Mouse (Mus musculus) 3T3-L1 (cell line): ENCODE data around the gene Cpvl.

Source experiments
- DNase-seq: peaks from one replicate; pipeline ENCODE4 v3.0.0-alpha.2; 2015; ENCODE audit warnings: low read depth, low spot score

Cpvl gene

DNA sequence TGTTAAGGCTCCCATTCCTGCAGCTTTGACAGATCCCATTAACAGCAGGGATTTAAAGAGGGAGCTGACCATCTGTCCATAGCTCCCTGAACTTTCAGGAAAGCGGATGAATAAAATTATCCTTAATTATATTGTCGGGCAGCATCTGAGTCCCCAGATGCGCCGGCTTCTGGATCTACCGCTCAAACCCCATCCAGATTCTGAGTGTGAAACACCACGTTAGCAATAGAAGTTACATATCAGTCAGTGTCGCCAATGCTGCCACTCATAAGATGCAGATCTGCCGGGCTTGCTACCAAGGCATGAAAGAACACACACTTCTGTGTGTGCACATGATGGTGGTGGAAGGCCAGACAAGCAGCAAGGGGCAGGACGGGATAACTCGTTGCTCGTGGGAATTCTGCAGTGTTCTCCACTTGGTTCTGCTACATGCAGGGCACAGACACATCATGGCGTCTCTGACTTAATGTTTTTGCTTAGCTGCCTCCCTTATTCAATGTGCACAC is 6.2 kb downstream of the Cpvl start:
- DNase-seq, result no peak

DNA sequence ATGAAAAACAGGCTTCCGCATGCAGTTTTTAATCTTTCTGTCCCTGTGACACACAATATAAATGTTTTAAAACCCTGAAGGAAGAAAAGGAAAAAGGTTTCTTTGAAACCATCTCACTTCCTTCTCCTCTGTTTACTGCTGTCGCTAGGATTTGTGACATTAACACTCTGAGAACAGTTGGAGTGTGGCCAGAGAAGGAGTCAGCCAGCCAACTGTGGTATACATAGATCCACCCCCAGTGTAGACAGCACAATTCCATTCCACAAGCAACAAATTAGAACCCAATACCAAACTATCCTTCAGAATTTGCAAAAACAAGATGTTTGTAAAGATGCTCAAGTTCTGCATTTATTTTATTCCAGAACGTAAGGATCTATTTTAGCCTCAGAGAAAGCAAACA is 6.7 kb downstream of the Cpvl start:
- no peak for DNase-seq

DNA sequence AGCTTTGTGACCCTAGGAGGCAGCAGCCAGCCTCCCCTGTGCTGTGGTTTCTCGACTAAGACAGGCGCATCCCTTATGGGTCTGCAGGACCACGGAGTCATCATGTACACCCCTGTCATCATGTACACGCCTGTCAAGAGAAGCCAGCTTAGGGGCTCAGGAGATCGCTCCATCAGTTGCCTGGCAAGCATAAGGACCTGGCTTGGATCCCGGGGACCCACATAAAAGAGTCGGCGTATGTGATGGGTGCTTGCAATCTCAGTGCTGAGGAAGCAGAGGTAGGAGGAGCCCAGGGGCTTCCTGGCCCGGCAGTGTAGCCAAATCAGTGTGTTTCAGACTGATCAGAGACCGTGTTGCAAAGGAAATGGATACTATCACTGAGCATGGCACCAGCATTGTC is 9.4 kb downstream of the Cpvl start:
- DNase-seq, result no peak

DNA sequence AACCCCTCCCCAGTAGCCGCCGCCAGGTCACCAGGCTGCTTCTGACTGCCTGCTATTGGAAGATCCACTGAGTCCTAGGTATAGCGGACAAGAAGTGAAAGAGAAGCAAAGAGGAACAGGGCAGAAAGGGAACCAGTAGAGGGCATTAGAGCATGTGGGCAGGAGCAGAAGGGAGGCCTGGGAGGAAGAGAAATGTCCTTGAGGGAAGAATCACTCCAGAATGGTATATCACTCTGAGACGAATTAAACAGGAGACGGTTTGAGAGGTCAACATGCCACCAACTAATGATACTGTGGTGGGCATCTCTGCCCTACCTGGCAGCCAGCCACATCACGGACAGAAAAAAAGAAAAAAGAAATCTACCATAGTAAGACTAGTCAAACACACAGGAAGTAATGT is 9.9 kb downstream of the Cpvl start:
- DNase-seq, result no peak

DNA sequence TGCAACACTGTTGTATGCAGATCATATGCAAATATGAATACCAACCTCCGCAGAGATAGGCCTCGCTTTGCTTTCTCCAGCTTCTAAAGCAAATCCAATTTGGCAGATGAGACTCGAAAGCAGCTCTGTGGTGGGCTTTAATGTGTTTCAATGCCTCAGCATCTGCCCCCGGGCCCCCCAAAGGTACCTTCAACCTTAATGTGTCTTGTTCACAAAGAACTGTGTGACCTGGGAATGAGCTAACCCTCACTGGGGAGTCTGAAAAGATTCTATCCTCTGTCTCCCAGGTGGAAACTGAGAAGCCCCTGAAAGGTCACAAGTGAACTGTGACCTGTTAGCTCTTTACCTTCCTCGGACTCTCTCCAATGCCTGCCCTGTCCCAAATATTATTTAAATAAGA is 11.9 kb downstream of the Cpvl start:
- DNase-seq, result no peak

DNA sequence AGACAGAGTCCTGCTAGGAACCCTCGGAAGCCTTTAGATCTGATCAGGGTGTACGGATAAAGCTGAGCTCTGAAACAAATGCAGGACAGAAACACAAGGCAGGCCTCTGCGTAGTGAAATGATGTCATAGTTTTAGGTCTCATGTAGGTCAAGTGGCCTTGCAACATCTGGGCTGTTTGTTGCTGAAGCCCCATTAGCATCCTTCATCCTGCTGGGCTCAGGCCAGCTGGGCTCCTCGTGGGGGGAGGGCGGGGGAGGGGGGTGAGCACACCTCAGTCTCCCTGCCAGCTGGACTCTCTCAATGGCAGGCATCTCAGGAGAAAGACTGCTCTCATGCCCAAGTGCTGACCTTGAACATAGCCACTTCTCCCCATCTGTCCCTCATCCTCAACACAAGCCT is 12.6 kb downstream of the Cpvl start:
- DNase-seq, result no peak

DNA sequence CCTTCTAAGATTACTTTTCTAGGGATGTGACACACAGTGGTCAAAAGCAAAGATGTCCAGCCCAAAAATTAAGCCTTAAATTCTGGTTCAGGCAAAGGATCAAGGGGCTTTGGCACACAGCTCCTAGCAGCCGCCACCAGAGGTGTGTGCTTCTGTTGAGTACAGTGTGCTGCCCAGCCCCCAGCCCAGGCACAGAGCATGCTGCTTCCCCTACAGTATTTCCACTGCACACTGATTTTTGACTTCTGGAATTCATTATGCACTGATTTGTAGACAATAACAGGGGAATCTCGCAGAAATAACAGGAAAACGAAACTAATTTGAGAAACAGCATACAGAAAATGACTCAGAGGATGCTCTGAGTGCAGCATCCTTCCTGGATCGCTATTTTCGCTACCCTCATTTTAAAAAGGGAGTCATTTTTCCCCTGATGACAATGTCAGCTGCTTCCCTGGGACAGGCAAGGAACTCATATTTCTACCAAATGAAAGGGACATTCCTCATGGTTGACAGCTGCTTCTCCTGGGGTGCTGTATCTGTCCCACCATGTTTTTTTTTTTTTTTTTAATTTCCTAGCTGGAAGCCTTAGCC is 14.5 kb downstream of the Cpvl start:
- peak; percentile 15 for DNase-seq

DNA sequence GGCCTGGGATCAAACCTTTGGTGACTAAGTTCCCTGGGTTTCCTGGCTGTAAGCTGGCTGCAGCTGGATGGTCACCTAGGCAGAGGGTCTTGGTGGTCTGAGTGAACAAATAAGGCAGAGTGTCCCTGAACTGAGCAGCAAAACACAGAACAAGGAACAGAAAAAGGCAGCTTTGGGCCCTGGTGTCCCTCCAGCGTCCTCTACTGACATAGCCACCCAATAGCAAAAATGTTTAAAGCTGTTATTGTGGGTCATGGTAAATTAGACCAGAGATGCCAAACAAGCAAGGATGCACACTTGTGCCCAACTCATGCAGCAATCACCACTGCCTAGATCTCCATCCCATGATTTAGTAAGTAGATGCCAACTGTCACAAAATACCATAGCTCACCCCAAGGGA is 16.5 kb downstream of the Cpvl start:
- DNase-seq, result no peak

DNA sequence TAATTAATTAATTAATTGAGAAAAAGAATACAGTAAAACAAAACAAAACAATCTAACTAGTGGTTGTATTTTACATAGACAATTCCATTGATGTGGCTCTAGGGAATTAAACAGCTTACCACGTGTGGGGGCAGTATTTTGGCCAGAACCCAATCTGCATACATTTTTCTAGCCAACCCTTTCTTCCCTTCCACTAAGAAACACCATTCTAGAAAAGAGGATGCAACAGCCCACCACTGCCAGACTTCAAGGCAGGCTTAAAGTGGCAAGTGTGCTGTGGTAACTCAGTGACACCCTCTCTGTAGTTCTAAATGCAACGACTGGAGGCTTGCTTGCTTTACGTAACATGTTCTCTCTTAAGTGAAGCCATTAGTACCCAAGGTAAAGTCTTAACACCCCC is 18.6 kb downstream of the Cpvl start:
- DNase-seq, result no peak

DNA sequence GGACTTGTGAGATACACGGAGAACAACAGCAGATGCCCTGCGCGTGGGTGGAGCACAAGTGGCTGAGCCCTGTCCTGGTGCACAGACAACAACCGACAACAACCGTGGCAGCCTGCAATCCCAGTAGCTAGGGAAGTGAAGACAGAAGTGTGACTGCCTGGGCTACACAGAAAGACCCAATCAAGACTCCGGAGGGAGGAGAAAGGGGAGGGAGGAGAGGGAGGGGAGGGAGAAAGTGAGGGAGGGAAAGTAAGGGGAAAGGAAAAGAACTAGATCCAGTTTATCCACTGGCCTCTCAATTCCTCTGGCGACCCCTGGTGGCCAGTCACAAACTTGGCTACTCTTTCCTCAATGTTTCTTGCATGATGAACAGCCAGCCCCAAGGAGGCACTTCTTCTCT is 20.1 kb downstream of the Cpvl start:
- peak; percentile 83 for DNase-seq

DNA sequence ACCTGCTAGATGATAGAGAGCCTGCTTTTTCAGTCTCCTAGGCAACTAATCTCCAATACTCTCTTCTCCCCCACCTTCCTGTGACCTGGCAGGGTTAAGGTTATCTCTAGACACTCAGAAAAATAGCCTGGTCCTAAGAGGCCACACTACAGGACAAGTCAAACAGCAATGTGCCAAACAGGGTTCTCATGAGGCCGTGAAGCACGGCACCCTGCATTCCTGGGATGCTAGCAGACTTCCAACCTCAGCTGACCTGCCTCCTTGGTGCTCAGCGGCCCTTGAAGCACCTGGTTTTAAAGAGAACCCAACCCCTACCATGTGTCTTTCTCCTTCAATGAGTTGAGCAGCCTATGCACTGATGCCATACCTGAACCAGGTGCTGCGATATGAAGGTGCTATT is 22.0 kb downstream of the Cpvl start:
- DNase-seq, result no peak

DNA sequence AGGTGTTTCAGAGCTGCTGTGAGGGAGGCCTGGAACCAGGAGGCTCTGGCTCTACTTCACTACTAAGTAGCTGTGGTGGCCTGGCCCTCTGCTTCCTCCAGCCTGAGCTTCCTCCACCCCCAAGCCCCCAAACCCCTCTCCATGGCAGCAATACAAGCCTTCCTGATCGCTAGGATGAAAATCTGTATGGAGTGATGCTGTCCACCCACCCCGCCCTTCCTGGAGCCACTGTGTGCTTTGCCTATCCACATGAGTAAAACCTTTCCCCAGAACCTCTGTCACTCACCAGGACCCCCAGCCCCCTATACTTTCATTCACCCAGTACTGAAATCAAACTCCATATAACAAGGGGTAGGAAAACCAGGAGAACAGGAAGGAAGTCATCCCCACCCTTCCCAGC is 22.6 kb downstream of the Cpvl start:
- DNase-seq, result no peak

DNA sequence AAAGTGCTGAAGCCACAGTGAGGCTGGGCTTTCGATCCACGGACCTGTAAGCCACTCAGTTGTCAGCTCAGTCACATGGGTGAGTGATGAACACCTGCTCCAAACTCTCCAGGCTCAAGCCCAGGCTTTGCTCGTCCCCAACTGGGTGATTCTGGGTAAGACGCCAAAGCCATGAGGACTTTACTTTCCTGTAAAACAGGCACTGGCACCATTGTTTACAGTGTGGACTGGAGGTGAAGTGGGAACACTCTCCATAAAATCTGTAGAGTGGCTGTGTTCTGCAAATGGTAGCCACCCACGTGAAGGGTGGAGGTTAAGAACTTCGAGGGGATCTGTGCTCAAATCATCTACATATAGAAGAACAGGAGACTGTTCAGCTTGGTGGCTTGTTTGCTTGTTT is 23.2 kb downstream of the Cpvl start:
- DNase-seq, result no peak

DNA sequence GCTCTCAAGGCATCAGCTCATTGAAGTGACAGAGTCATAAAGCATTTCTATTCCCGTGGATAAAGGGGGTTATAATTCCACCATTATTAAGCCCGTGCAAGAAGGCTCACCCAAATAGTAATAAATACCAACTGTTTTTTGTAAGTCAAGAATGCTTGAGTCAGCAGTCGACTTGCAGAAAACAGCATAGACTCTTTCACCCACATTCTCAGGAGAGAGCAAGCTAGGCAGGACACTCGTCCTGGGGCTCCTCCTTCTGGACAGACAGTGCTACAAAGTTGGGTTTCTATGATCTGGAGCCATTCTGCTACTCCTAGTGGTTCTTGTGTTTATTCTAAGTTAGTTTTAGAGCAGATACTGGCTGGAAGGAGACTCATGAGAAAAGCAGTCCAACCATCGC is 24.4 kb downstream of the Cpvl start:
- peak; percentile 80 for DNase-seq

DNA sequence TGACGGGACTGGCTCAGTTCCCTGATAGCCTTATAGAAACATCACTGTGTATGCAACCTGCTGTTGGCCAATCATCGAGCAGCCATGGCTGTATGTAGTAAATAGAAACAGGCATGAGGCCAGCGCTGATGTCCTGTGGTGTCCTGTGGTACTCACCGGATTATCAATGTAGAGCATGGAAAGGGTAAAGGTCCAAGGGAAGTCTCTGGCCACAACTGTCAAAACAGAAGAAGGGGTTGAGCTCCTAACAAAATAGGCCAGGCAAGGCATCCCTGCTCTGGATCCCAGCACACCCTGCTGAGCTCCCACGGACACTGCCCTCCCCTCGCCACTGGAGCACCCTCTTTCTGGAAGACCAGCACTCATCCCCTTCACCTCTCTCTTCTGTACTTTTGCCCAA is 25.1 kb downstream of the Cpvl start:
- DNase-seq, result no peak

DNA sequence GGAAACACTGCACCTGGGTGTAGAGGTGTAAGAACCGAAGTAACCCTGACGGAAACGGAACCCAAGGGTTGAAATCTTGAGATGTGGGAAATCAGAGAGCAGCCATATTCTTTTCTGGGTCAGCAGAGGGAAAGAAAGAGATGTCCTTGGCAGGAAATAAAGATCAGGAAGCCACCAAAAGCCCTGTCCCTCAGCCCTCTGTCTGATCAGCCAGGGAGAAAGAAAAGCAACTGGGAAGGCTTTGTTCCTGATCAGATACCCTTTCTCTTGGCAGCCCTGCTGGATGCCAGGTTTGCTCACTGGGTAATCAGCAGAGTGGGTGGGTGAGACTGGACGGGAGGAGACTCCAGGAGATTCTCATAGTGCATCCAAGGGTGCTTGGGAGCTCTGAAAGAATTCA is 27.1 kb downstream of the Cpvl start:
- DNase-seq, result no peak

DNA sequence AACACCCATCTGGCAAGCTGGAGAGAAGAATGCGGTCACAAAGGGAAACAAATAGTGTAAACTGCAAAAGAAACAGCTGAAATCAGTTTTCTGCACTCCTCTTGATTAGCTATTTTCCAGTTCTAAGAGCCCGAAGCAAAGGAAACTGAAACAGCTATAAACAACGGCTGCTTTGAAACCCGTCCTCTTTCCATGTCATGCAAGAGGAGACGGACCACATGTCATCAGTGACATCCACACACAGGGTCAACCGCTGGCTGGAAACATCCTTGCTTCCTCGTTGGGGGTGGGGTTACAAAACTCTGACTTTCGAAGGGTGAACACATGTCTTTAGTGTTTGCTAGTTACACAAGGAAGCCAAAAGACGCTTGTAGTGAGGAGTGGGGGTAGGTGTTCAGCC is 27.6 kb downstream of the Cpvl start:
- no peak for DNase-seq

DNA sequence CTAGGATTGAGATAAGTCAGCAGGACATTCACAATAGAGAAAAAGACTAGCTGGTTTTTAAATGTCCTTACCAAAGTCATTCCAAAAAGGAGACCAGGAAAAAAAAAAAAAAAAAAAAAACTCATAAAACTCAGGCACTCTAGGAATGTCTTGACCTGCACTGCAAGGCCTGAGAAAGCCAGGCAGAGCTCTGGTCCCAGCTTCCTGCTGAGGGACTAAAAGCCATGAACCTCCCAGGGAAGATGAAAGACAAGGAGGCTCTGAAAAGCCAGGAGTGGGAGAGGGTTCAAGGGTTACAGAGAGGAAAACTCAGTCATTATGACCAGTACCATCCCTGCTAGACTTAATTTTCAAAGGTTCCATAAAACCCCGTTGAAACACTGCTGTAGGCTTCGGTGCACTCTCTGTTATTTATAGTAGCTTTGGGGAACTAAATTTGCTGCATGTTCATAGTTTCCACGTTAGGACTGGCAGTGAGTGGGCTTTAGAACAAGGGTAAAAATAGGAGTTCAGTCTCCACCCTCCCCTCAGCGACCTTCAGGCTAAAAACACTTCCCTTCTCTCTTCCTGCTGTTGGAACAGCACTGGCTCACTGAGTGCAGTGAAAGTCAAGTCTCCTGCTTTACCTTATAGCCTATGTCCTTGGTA is 30.0 kb downstream of the Cpvl start:
- DNase-seq, result no peak

DNA sequence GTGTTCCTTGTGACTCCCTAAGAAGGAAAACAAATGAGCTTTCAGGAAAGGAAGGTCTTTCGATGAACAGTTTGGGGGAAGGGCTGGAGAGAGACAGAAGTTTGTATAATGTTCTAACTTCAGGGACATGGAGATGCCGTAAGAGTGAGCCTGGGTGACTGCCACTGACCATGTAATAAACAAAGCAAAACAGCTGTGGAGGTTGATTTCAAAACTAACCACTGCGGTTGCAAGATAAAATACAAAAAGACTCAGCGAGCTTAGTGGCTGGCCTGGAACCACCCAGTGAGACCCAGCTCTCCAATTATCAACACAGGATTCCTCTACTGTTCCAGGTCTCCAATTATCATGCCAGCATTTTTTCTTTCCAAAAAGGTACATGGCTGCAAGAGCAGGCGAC is 33.6 kb downstream of the Cpvl start:
- no peak for DNase-seq

DNA sequence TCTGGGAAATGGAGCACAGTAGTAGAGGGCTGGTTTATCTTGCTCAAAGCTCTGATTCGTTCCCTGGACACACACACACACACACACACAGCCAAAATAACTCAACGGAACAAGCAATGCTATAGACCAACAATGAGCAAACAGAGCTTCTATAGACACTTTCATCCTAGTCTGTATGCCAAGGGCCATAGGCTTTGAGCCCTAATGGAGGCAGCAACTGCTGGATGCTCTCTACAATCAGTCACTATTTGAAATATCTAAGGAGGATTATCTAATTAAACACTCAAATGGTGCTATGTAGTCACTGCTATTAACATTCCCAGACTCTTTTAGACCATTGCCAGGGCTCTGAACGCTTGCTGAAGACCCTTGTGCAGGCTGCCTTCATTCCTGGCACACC is 34.1 kb downstream of the Cpvl start:
- DNase-seq, result no peak

DNA sequence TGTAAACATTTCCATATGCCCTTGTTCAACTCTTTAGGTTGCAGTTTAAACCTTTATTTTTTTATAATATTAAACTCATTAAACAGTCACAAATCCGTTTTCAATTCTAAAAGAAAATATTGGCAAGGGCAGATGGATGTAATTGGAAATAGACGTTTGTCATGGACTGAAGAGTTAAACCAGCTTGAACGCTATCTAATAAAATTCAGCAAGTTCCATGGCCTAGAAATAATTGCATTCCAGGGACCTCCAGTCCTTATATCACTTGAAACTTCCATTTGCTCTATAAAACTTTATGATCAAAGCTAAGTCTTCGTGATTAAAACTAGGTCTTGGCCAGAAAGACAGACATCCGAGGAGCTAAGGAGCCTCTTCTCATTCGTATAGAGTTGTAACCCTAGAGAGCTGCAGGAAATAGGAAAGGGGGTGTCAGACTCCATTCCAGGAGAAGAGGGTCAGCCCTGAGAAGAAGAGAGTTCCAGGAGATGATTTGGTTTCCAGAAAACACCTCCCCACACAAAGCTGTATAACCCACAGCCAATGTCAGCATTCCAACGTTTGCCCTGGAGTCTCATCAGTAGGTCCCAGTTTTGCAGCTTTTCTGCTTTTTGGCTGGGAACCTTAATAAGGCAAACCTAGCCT is 36.2 kb downstream of the Cpvl start:
- DNase-seq, result no peak

DNA sequence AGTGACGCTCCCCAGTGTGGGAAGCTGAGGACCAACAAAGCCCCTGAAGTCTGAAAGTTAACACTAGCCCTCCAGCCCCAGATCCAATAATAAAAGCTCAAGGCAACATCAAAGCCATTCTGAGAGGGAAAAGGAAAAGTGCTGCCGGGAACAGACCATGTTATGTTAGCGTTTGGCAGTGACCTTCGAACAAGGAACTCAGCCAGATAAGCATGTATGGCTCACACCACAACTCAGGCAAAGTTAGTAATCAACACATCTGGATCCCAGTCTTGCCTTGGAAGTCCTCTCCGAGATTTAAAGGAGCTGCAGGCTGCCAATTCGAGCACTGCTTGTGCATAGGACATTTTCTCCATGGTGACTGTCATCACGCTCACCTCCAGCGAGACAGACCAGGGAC is 38.7 kb downstream of the Cpvl start:
- DNase-seq, result no peak

DNA sequence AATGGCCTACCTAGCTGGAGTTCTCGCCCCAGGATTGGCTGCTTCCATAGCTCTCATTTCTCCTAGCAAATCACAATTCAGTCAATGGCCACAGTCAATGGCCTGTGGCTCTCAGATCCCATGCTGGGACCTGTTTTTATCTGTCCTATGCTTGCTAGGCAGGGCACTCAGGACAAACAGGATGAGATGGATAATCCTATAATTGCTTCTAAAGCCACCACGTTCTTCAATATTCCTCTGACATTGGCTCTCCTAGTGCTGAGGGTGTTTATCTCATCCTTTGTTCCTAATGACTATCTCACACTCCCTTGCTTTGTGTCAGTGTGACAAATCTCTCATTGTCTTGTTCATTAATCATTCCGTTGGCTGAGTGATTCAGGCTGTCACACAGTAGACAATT is 39.5 kb downstream of the Cpvl start:
- no peak for DNase-seq
